Mouse (Mus musculus): ENCODE results near the gene Atg5.
A peak's percentile ranks its signal among the peaks of the same experiment; 100 is the strongest.
"Not testable (repeated sequence)": the region's sequence is repeated elsewhere in the genome, so short reads cannot be mapped to it uniquely, and the experiment has no call there.

Atg5 gene

GRCm38 (mm10) chr10:44268145-44268860 is at the start of gene Atg5:
Gene Atg5 (plus strand): TSS chr10:44268358.
- DNase-seq: peak; percentile 98

DNA sequence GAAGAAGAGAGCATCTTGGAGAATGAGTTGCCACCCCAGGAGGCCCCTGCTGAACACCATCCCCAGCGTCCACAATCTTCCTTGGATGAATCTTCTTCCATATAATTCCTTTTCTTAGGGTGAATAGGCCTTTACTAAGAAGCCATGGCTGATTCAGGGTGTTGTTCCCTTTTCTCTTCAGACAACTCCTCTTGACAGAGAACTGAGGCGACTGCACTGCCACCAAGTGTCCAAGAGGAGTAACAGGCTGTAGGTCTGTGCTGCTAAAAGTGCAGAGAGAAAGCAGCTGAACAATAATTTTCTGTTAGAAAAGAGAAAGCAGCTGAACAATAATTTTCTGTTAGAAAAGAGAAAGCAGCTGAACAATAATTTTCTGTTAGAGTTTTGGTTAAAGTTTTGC is 49.1 kb upstream of the Atg5 start:
- DNase-seq: not testable (repeated sequence)

DNA sequence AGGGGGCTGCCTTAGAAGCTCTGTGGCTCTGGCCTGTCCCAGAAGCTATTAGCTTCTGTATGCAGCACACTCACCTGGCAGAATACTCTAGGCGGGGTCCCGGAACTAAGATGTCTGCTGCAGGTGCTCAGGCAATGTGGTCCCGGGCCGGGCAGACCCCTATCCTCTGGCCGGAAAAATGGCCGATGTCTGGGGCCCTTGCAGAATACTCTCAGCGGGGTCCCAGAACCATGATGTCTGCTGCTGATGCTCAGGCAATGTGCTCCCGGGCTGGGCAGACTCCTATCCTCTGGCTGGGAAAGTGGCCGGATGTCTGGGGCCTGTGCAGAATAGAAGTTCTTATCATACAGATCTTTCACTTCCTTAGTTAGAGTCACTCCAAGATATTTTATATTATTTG is 43.8 kb upstream of the Atg5 start:
- DNase-seq: no peak

DNA sequence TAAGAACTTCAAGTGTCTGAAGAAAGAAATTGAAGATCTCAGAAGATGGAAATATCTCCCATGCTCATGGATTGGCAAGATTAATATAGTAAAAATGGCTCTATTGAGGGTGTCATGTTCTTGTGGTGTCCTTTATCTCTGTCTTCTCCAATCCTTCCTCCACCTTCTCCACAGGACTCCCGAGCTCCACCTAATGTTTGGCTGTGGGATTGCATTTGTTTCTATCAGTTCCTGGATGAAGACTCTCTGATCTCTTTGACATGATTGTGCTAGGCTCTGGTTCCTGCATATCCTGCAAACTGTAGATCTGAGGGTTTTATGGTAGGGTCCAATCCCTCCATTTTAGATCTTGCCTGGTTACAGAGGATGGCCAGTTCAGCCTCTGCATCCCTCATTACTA is 34.8 kb upstream of the Atg5 start:
- not testable (repeated sequence) for DNase-seq

- not testable (repeated sequence) for DNase-seq
These were observed 32.9 kb upstream of the Atg5 start for GRCm38 (mm10) chr10:44235298-44235697.

DNA sequence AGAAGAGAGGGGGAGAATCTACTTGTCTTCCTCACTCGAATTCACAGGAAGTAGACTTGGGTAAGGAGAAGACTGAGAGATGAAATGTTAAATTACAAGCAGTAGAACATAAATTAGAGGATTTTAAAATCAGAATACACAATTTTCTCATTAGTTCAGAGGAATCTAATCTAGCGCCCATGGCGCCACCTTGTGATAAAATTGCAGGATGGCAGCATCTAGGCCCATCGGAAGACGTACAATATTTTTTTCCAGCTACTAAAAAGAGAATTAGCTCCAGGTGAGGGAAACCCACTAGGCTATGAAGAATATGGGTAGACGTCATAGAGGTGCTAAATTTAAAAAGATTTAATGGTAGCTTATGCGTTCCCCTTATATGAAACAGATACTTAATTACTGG is 11.5 kb upstream of the Atg5 start:
- DNase-seq: no peak

DNA sequence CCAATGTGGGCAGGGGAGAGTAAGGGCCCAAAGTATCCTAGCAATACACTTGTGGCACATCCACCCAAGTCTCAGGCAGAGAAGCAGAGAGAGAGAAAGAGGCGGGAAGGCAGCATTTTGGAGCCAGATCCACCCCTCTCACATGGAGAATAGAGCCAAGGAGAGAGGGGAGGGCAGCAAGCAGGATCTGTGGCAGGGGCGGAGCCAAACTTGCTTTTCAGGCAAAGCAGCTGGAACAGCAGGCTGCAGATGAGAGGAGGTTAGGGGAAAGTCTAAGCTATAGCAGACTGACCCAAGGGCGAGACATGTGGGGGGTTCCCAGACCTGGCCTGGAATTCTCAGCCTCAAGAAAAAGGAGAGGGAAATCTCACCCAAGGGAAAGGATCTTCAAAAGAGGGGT is 2.3 kb upstream of the Atg5 start:
- DNase-seq: no peak

DNA sequence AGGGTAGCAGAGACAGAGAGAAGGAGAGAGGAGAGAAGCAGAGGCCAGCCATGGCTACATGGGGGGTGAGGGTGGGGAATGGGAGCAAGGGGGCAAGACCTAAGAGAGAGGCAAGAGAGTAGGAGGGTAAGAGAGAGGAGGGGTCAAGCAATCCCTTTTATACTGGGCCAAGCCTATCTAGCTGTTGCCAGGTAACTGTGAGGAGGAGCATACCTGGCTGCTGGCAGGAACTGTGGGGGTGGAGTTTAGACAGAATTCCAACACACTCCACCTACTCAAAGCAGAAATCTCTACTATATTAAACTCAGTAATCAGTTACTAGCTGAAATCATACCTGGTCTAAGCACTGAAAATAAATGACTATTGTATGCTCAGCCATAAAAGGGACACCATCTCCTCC is 1.6 kb upstream of the Atg5 start:
- DNase-seq: peak; percentile 19

GRCm38 (mm10) chr10:44267426-44268142 is 574 bp upstream of the Atg5 start:
- peak; percentile 21 for DNase-seq

DNA sequence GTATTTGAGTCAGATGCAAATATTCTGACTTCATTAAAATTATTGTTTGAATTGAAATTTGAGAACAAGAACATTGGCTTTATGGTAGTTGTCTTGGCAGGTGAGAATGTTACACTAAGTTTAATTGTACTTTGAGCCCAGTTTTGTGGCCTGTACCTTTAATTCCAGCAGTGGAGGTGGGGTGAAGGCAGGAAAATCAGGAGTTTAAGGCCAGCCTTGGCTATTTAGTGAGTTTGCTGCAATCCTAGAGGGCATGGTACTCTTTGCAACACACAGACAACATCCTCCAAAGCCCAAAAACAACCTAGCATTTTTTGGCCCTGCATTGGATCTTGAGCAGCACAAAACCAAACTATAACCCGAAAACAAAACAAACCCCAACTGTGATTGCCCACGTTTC is 1.1 kb downstream of the Atg5 start:
- DNase-seq: no peak

GRCm38 (mm10) chr10:44282323-44282722 is 14.2 kb downstream of the Atg5 start:
- DNase-seq: no peak

DNA sequence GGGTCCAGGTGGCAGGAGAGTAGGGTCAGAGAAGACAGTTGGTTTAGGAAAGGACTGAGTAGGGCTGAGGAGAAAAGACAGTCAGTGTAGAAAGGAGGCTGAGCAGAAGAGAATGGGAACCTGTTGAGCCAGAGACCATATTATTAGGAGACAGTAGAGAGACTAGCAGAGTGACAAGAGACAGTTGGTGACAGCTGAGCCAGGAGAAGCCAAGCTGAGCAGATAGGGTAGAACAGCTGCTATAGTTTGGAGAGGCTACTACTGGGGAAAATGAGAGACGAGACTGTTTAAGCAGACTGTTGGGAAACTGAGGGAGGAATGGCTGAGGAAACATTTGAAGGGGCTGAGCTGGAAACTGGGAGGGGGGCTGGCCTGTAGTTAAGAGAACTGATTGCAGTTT is 16.9 kb downstream of the Atg5 start:
- no peak for DNase-seq

DNA sequence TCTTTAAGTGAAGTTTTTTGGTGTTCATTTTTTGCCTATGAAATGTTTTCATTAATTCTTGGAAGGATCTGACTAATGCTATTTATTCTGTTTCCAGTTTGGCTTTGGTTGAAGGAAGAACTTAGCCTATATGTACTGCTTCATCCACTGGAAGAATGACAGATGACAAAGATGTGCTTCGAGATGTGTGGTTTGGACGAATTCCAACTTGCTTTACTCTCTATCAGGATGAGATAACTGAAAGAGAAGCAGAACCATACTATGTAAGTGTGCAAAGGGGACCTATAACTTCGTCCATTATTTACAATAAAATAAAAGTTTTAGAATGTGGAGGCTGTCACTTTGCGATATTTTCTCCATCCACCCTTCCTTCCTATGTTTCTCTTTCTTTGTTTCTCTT is 17.8 kb downstream of the Atg5 start:
- DNase-seq: no peak

DNA sequence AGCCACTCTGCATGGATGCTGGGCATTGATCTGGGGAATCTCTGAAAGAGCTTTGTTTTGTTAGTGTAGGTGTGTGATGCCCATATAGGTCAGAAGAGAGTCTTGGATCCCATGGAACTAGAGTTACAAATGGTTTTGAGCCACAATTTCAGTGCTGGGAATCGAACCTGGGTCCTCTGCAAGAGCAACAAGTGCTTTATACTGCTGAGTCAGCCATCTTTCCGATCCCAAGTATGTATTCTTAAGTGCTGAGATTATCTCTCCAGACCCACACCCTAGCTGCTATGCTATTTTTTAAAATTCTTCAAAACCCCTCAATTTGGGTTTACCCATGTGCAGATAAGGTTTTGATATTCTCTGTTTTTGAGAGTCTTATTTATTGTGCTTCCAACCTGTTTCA is 22.7 kb downstream of the Atg5 start:
- DNase-seq: no peak

- no peak for DNase-seq
These were observed 24.0 kb downstream of the Atg5 start for GRCm38 (mm10) chr10:44292205-44292604.

GRCm38 (mm10) chr10:44299165-44299564 is 31.0 kb downstream of the Atg5 start:
- DNase-seq: no peak

DNA sequence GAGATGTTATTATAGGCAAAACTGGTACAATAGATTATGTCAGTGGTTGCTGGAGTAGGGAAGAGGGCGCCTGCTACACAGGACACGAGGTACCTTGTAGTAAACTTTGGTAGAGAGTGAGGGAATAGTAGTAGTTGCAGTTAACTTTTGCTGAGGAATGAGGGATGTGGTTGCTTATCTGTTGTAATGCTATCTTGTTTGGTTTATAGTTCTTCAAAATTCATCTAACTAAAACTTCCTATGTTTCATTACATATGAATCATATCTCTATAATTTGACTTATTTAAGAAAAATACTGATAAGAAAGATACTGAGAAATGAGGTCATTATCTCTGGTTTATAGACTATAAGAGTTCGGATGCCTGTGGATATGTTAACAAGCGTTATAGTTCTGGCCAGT is 31.9 kb downstream of the Atg5 start:
- DNase-seq: no peak

DNA sequence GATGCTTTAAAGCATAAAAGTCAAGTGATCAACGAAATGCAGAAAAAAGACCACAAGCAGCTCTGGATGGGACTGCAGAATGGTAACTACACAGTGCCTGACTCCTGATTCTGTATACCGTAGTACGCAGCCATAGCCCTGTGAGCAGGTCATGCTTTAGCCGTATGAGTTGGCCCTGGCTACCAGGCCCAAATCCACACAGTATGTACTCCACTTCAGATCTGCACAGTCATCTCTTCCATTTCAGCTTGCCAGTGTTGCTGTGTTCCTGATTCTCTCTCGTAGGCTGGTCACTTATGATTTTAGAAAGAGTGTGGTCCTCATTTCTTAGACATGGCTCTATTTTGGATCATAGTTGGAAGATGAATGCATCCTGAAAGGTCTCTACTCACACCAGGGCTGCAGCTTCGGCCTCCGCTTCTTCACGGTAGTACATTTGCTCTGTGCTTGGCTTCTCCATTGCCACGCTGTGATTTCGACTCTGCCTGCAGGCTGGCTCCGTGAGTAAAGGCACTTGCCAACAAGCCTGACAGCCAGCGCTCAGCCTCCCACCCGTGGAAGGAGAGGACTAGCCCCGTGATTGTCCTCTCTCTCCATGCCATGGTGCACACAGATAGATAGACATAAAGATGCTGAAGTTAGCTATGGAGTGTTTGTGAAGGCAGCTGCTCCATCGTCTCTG is 35.6 kb downstream of the Atg5 start:
- no peak for DNase-seq

DNA sequence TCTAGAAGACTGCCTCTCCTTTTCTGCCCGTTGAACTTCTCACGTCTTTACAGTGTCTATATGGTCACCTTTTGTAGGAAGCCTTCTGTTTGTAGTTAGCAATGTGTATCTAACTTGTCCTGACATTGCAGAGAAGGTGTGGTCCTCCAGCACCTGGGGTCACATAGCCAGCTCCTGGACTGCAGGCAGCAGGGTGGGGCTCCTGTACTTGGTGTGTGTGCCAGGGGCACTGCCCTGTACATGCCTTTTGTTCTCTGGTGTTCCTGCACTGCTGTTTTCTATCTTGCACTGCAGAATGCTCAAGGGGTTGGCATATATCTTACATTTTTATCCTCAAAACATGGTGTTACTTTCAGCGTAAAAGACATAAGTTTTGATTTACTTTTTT is 36.2 kb downstream of the Atg5 start:
- DNase-seq: no peak

DNA sequence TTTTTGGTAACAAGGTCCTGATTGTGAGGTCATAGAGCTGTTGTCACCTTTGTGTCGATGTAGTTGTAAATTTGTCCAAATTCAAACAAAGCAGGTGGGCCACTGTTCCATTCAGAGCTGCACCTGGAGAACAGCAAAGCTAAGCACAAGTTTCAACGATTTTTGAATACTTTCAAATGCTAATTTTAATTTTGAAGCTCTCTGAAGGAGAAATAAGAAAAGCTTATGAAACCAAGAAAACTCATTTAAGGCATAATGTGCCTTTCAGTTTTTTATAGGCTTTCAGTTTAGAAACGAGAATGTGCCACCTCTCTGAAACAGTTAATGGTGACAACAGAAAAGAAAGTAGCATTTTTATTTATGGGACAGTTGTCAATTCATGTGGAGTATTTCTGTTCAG is 36.7 kb downstream of the Atg5 start:
- DNase-seq: no peak

- no peak for DNase-seq
These were observed 38.1 kb downstream of the Atg5 start for GRCm38 (mm10) chr10:44306308-44306707.

DNA sequence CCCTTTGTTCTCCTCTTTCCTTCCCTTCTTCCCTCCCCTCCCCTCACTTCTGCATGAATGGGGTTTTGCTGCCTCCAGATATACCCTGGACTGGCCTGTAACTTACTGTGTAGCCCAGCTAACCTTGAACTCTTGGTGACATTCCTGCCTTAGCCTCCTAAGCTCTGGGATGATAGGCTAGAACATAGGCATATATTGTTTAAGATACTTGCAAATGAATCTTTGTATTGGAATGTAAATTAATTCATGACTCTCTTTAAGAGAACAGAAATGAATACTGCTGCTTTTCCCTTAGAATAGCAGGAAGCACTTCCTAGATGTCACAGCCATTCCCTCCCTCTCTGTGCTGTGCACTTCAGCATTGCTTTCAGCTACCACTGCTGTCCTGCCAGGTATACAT is 40.1 kb downstream of the Atg5 start:
- DNase-seq: no peak

DNA sequence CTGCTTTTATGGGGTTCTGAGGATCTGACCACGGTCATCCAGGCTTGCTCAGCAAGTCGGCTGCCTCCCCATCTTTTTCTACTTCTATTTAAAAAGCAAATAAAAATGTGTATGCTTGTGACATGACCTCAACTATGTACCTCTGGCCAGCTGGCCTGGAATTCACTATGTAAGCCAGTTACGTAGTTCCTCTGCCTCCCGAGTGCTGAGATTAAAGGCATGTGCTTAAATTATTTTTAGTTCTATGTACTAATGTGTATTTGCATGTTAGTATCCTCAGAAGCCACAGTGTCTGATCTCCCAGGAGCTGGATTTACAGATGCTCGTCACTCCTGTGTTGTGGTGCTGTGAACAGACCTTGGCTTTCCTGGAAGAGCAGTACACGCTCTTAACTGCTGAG is 41.1 kb downstream of the Atg5 start:
- DNase-seq: no peak

DNA sequence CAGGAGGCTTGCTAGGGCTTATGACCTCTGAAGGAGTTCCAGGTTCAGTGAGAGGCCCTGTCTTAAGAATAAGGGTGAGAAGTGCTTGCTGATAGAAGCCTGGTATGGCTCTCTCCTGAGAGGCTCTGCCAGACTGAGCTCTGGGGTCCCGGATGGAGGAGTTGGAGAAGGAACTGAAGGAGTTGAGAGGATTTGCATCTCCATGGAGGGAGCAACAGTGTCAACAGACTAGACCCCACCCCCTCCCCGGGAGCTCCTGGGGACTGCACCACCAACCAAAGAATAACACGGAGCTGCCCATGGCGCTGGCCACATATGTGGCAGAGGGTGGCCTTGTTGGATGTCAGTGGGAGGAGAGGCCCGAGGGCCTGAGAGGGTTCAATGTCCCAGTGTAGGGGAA is 47.1 kb downstream of the Atg5 start:
- DNase-seq: no peak

Measured in cerebellum, adult 9-11 months (tissue).